Mouse (Mus musculus) stomach, embryonic 16.5 days (tissue): ENCODE results near the gene Evi2a. TPM values are rescaled to one million over a fixed set of nuclear protein-coding genes. Genes with fewer than 3 reads are reported as not detected.
A peak's percentile ranks its signal among the peaks of the same experiment; 100 is the strongest.

Source experiments
- ATAC-seq: fragments of 200-750 bp; cut with Nextera tagmentation; 2 replicates; pipeline ENCODE4 v1.8.0; 2017; ENCODE audit warnings: moderate number of reproducible peaks, moderate TSS enrichment; ENCODE audit not compliant: insufficient read depth, low FRiP score
- H3K27ac ChIP-seq: fragments of 300-500 bp; sonication (generic); 2 replicates; pipeline ENCODE4 v1.5.1; 2014; ENCODE audit warnings: low read length
- H3K27me3 ChIP-seq: fragments of 300-500 bp; sonication (generic); 2 replicates; pipeline ENCODE4 v1.6.1; 2014; ENCODE audit warnings: low read length, control low read depth, mixed read lengths; ENCODE audit not compliant: control insufficient read depth, insufficient read depth
- H3K36me3 ChIP-seq: fragments of 300-500 bp; sonication (generic); 2 replicates; pipeline ENCODE4 v1.6.1; 2014; ENCODE audit warnings: low read length; ENCODE audit not compliant: control insufficient read depth, insufficient read depth
- H3K4me1 ChIP-seq: fragments of 300-500 bp; sonication (generic); 2 replicates; pipeline ENCODE4 v1.6.1; 2014; ENCODE audit warnings: low read length, control low read depth, mixed read lengths; ENCODE audit not compliant: control insufficient read depth, insufficient read depth
- H3K4me2 ChIP-seq: fragments of 300-500 bp; sonication (generic); 2 replicates; pipeline ENCODE4 v1.6.1; 2014; ENCODE audit warnings: low read depth, low read length, mixed read lengths
- H3K4me3 ChIP-seq: fragments of 300-500 bp; sonication (generic); replicated peaks from 2 replicates; pipeline ENCODE4 v1.5.1; 2014; ENCODE audit warnings: mild to moderate bottlenecking, low read length
- H3K9ac ChIP-seq: fragments of 300-500 bp; sonication (generic); 2 replicates; pipeline ENCODE4 v1.6.1; 2014; ENCODE audit warnings: low read length
- H3K9me3 ChIP-seq: fragments of 300-500 bp; sonication (generic); replicated peaks from 2 replicates; pipeline ENCODE4 v1.6.1; 2016; ENCODE audit warnings: low read length, control low read depth; ENCODE audit not compliant: control insufficient read depth
- WGBS: fragments of 180-500 bp; shearing (Covaris S2); extraction: QIAGEN DNeasy Blood & Tissue Kit; methylation state at CpG from one replicate; pipeline ENCODE4 v1.1.7; 2014; 5-methylcytosine and 5-hydroxymethylcytosine counted together
- polyA plus RNA-seq: library from polyadenylated mRNA; unstranded; fragments of >200 nt; fragmentation: Nextera tagmentation; extraction: Ambion mirVana; gene quantifications from 2 replicates; pipeline ENCODE4 v1.2.1, GENCODE M21; 2015

Gene Evi2a
- polyA plus RNA-seq, 1 experiment from 2014 or later: 5.0 TPM

GRCm38 (mm10) chr11:79528601-79529000, 1.8 kb downstream of the Evi2a start:
- H3K27me3 ChIP-seq: no peaks in the 10 kb centered on the region
- H3K4me3 ChIP-seq: no peak overlapping the region
- no peak for ATAC-seq
- no peak overlapping the region for H3K4me2 ChIP-seq
- no peak overlapping the region for H3K27ac ChIP-seq
- no peaks in the 10 kb centered on the region for H3K4me1 ChIP-seq
- H3K9ac ChIP-seq: no peak overlapping the region
- 83% methylated on average over 3 of the region's 3 CpGs for WGBS
- no peaks in the 10 kb centered on the region for H3K9me3 ChIP-seq
- H3K36me3 ChIP-seq: no peaks in the 10 kb centered on the region

GRCm38 (mm10) chr11:79527739-79528384, 2.5 kb downstream of the Evi2a start:
- no peaks in the 10 kb centered on the region for H3K27me3 ChIP-seq
- no peak overlapping the region for H3K9ac ChIP-seq
- no peak overlapping the region for H3K4me3 ChIP-seq
- no peaks in the 10 kb centered on the region for H3K4me1 ChIP-seq
- no peaks in the 10 kb centered on the region for H3K9me3 ChIP-seq
- 84% methylated on average over 5 of the region's 5 CpGs for WGBS
- ATAC-seq: no peak
- no peak overlapping the region for H3K4me2 ChIP-seq
- H3K36me3 ChIP-seq: no peaks in the 10 kb centered on the region
- H3K27ac ChIP-seq: peak overlapping the region; percentile 46; the same call in 1 of the 2 replicates

GRCm38 (mm10) chr11:79527015-79527738, 3.2 kb downstream of the Evi2a start:
- Histone ChIP-seq H3K36me3 (no peaks in the 10 kb centered on the region), H3K4me1 (no peaks in the 10 kb centered on the region), H3K4me2 (no peak overlapping the region), H3K27me3 (no peaks in the 10 kb centered on the region), H3K9me3 (no peaks in the 10 kb centered on the region), H3K27ac (peak overlapping the region; percentile 46; the same call in 1 of the 2 replicates), H3K4me3 (no peak overlapping the region), H3K9ac (no peak overlapping the region)
- 70% methylated on average over 15 of the region's 15 CpGs for WGBS
- no peak for ATAC-seq

DNA sequence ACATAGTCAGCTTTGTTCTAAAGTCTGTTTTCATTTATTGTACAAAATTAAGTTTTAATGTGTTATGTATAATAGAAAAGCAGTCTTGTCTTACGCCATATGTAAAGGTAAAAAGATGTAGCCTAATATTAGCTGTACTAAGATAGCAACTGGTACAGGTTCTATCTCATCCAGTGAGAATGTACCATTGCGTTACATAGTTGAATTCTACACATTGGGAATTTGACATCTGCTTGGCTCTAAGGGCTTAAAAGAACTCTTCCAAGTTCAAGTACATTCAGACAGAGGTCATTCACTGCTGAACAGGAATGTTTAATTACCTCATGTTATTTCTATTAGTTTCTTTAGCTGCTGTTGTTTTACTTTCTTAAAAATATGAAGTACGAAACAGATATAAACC, 3.9 kb downstream of the Evi2a start:
- no peaks in the 10 kb centered on the region for H3K36me3 ChIP-seq
- no peaks in the 10 kb centered on the region for H3K4me1 ChIP-seq
- ATAC-seq: no peak
- no peaks in the 10 kb centered on the region for H3K27me3 ChIP-seq
- no peak overlapping the region for H3K4me2 ChIP-seq
- H3K27ac ChIP-seq: peak overlapping the region; percentile 46; the same call in 1 of the 2 replicates
- WGBS: 85% methylated on average over 3 of the region's 3 CpGs
- H3K9ac ChIP-seq: no peak overlapping the region
- no peaks in the 10 kb centered on the region for H3K9me3 ChIP-seq
- H3K4me3 ChIP-seq: no peak overlapping the region

DNA sequence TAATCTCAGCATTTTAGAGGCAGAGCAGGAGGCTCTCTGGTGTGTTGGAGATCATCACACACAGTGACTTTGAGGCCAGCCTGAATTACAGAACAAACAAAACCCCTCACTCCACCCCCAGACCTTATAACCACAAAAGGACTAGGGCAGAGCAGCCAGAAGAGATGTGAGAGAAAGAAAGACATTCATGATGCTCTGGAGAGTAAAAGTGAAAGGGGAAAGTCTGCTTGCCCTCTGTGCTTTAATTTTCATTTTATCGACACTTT, 6.2 kb downstream of the Evi2a start:
- no peaks in the 10 kb centered on the region for H3K27me3 ChIP-seq
- H3K9me3 ChIP-seq: no peaks in the 10 kb centered on the region
- H3K4me2 ChIP-seq: no peak overlapping the region
- no peak for ATAC-seq
- no peaks in the 10 kb centered on the region for H3K36me3 ChIP-seq
- H3K4me1 ChIP-seq: 0 out of 2 replicates have a peak, but pooled peaks cover 2% of the 10 kb centered on the region
- WGBS: 82% methylated on average over 1 of the region's 1 CpGs
- H3K27ac ChIP-seq: no peak overlapping the region
- H3K9ac ChIP-seq: no peak overlapping the region
- H3K4me3 ChIP-seq: no peak overlapping the region

- Histone ChIP-seq H3K4me2 (no peak within 1 kb of the TSS), H3K9ac (no peak within 1 kb of the TSS), H3K4me1 (0 out of 2 replicates have a peak, but pooled peaks cover 2% of the 10 kb centered on the region), H3K27ac (no peak within 1 kb of the TSS), H3K4me3 (no peak within 1 kb of the TSS), H3K27me3 (no peaks in the 10 kb centered on the region), H3K36me3 (no peaks in the 10 kb centered on the region), H3K9me3 (no peaks in the 10 kb centered on the region)
- WGBS: 66% methylated on average over 10 of the region's 10 CpGs
- no peak for ATAC-seq
Observed at GRCm38 (mm10) chr11:79523560-79524309, 6.7 kb downstream of the Evi2a start, which contains the start of gene Evi2b. Evi2b (minus strand) TSS chr11:79523762.

- Histone ChIP-seq H3K4me3 (no peak overlapping the region), H3K9ac (no peak overlapping the region), H3K9me3 (no peaks in the 10 kb centered on the region), H3K4me1 (0 out of 2 replicates have a peak, but pooled peaks cover 2% of the 10 kb centered on the region), H3K27ac (no peak overlapping the region), H3K27me3 (no peaks in the 10 kb centered on the region), H3K36me3 (no peaks in the 10 kb centered on the region), H3K4me2 (no peak overlapping the region)
- no peak for ATAC-seq
- 63% methylated on average over 1 of the region's 1 CpGs for WGBS
Observed at GRCm38 (mm10) chr11:79522944-79523343, 7.5 kb downstream of the Evi2a start.

DNA sequence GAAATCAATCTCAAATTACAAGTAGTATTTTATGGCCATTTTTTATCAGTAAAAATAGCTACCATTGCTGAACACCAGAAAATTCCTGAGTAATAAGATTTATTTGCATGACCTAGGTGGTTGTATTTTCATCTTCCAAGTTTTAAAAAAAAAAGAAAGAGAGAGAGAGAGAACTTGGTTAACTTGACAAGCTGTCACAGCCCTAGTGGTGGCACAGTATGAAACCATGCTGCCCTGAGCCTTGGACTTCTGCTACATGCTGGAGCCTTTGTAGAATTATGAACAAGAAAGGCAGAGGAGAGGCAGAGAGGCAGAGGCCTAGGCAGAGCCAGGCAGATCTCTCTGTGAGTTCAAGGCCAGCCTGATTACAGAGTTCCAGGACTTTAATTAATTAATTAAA, 8.5 kb downstream of the Evi2a start:
- no peak overlapping the region for H3K4me2 ChIP-seq
- no peaks in the 10 kb centered on the region for H3K36me3 ChIP-seq
- no peaks in the 10 kb centered on the region for H3K9me3 ChIP-seq
- no peak overlapping the region for H3K27ac ChIP-seq
- 0 out of 2 replicates have a peak, but pooled peaks cover 2% of the 10 kb centered on the region for H3K4me1 ChIP-seq
- H3K9ac ChIP-seq: no peak overlapping the region
- no peak for ATAC-seq
- H3K4me3 ChIP-seq: no peak overlapping the region
- H3K27me3 ChIP-seq: no peaks in the 10 kb centered on the region

DNA sequence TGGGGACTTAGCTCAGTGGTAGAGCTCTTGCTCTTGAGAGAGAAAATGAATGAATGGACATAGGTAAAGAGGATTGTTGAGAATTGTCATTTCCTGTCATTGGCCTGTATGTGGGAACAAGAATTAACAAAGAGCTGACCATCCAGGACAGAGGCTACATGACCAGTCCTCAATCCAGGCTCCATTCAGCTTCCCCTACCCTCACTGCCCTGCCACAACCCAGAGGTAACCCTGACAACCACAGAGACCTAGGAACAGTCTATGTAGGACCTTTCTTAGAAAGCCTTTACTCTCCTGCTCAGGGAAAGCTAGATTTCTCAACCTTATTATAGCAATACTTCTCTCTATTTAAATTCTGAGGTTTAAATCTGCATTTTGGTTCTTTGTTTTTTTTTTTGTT, 9.6 kb downstream of the Evi2a start:
- H3K4me3 ChIP-seq: no peak overlapping the region

More for the DNA sequence above, 9.6 kb downstream of the Evi2a start:
- Histone ChIP-seq H3K4me2 (no peak overlapping the region), H3K27me3 (no peaks in the 10 kb centered on the region), H3K9ac (no peak overlapping the region), H3K36me3 (no peaks in the 10 kb centered on the region), H3K9me3 (no peaks in the 10 kb centered on the region), H3K27ac (no peak overlapping the region), H3K4me1 (0 out of 2 replicates have a peak, but pooled peaks cover 2% of the 10 kb centered on the region)
- no peak for ATAC-seq
